Mouse (Mus musculus): ENCODE measurements around the gene Tnip2.

The Tnip2 gene

DNA sequence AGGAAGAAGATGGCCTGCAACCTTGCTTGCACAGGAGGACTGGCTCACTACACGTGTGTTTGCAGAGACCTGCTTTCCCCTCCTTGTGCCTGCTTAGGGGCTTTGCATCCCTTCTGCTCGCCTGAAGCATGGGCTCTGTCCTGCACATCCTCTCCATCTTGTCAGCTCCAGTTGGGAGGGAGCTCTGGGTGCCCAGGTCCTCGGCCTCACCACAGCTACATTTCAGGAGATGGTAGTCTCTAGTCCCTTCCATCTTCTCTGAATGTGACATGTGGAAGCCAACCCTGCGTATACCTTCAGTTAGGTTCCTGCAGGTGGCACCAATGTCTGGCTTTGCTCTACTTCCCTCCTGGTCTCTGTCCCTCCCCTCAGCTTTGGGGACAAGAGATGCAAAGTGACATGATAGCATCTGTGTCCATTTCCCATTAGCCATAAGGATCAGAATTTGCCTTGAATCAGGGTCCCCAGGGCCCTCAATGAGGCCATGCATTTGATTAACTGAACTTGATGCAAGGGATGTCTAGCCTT, 10.2 kb upstream of the Tnip2 start:
- DNase-seq (ENCODE audit: low spot score in 2 of 2): no peak

DNA sequence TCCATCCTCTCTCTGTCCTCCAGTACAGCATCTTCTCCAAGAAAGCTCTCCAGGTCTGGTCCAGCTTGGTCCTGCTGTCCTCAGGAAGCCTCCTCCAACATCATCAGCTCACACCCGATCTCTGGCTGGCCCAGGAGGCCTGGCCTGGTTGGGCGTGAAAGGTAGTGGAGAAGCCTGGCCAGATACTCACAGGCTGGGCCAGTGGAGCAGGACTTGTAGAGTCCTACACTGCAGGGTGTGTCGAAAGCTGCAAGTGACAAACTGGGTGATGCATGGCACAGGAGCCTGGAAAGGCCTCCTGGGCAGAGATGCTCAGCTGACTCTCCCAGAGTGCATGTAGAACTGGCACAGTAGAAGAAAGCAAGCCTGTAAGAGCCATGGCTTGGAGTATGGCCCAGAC, 7.5 kb upstream of the Tnip2 start:
- DNase-seq (ENCODE audit: low spot score in 2 of 2): no peak

DNA sequence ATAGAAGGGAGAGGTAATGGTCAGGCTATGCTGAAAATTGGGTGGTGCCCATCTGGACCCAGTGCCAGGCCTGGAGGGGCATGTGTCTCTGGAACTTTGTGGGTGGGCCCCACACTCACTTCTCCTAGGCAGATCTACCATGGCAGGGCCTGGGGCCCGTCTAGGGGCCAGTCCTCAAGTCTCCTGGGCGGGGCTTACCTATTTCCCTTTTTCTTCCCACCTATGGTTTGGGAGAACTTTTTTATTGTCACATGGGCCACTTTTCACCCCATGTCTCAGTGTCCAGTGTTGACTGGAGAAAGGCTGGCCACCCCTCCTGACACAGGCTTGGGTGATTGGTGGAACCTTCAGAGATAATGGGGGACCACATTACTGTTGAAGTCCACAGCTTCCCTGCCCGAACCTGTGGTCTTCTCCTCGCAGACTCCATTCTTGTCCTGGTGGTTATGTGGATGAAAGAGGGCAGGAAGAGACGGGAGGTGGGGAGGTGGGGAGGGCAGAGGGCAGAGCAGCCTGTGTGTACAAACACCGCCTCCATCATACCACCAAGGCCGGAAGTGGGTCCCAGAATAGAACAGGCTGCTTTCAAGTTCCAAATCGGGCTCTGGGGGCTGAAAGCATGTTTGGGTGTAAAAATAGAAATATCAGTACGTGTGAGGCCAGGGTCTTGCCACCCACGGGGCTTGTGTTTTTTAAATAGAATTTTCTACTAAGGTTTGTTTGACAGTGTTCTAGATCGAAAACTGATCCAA, 6.8 kb upstream of the Tnip2 start:
- peak; percentile 49 to 58 for DNase-seq (ENCODE audit: low spot score in 2 of 2)

DNA sequence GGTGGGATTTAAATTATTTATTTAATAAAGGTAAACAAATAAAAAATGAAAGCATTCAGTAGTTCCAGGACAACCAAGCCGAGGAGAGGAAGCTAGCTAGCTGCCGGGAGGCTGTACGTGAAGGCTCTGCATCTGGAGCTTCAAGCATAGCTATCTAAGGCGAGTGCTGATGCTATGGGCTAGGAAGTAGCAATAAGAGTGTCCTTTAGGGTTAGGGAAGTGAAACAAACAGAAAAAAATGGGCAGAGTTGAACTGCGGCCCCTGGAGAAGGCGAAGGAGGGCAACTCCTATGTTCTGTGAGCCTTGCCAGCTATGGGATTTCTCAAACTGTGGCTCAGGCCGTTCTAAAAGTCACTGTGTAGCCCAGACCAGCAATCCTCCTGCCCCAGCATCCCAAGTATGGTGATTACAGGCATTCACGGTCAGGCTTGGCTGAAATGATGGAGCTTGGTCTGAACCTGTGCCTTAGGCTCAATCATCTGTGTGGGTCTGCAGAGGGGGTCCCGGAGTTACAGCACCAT, 5.7 kb upstream of the Tnip2 start:
- no peak for DNase-seq (ENCODE audit: low spot score in 2 of 2)

DNA sequence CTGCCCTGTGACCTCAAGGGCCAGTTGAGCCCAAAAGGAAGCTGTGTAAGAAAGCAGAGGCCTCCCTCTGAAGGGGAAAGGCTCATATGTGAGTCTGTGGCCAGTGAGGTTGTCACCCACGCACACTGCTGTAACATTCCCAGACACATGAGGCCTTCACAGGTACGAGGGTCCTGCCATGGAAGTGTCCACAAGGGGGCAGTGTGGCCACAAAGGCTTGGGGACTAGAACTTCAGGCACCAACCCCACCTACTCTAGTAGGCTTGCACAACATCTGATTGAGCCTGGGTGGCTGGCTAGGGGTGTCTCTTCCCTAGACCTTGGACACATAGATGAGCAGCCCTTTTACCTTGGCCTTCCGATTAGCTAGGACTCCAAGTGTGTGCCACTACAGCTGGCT, 4.1 kb upstream of the Tnip2 start:
- peak in 1 of 2 experiments; percentile 76 for DNase-seq (ENCODE audit: low spot score in 2 of 2)

DNA sequence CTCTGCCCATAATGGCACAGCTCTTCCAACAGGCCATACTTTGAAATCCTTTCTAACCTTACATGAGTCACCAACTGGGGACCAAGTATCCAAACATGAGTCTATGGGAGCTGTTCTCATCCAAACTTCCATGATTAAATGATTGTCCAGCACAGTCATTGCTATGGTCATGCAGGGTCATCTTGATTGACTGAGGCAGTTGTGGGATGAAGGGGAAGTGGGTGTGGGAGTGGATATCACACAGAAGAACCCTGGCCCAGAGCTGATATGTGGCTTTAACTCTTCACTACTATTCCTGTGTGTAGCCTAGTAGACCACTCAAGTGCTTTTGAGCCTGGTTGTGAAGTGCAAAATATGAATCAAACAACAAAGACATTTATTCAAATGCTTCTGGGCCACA, 1.3 kb upstream of the Tnip2 start:
- no peak for DNase-seq (ENCODE audit: low spot score in 2 of 2)

DNA sequence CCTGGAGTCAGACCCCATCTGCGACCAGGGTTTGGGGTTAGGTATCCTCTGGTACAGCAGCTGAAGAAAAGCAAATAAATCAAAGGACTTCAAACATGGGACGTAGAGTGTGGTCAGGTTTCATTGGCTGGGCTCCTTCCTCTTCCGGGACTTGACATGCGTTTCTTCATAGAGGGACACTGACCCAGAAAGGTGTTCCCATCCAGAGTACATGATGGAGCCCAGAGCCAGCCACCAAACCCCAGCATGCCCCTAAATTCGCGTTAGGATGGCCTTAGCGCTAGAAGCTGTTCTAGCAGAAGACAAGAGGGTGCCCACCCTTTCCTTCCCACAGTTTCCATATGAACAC, 401 bp upstream of the Tnip2 start:
- DNase-seq (ENCODE audit: low spot score in 2 of 2): no peak

DNA sequence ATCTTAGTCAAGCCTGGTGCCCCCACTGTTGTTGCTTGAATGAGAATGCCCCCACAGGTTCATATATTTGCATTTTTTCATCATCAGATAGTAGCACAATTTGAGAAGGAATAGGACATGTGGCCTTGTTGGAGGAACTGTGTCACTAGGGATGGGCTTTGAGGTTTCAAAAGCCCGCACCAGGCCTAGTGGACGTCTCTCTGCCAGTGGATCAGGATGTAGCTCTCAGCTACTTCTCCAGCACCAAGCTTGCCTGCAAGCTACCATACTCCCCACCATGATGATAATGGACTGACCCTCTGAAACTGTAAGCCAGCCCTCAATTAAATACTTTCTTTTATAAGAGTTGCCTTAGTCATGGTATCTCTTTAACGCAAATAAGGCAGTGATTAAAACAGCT, 1.3 kb downstream of the Tnip2 start:
- DNase-seq (ENCODE audit: low spot score in 2 of 2): no peak

DNA sequence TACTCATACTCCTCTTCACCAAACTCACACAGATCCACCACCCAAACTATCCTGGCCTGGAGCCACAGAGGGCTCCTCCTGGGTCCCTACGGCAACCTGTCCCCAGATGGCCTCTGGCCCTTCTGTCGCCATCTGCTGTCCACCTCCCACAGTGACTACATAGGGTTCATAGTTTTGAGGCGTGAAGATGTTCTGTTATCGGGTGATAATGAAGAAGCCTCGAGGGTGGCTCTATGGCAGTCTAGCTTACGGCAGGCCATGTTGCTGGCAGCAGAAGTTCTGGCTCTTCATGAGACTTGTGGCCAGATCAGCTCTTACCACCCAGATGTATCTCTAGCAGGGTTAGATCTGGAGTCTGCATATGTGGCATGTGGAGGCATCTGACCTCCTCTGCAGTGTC, 11.0 kb downstream of the Tnip2 start:
- no peak for DNase-seq (ENCODE audit: low spot score in 2 of 2)

DNA sequence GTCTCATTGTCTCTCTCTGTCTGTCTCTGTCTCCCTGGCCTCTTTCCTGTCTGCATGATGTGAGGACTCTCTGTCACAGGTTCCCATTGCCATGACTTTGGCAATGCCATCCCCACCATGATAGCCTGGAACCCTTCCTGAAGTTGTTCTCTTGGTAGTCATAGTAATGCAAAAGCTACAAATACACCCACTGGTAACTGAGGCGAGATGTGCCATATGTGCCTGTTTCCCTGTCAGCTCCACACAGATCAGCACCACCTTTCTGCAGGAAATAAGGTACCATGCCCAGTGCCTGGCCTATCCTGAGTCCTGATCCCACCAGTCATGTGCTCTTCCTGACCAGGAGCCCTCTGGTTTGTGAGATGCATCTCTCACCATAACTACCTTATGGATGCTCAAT, 11.4 kb downstream of the Tnip2 start:
- DNase-seq (ENCODE audit: low spot score in 2 of 2): no peak

DNA sequence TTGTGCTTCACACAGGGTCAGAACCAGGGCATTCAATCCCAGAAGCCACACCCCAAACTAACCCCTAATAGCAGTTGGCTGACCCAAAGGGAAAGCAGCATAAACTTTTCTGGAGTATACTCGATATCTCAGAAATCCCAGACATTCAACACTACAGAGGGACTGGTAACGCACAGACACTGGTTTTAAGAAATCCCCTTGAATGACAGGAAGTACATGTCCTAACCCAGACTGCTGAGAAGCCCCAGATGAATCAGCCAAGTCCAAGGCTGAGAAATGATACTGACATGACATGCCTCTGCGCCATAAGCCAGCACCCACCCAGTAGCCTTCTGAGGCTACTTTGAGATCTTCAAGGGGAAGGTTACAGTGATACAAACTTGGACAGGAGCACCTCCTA, 12.2 kb downstream of the Tnip2 start:
- no peak for DNase-seq (ENCODE audit: low spot score in 2 of 2)

DNA sequence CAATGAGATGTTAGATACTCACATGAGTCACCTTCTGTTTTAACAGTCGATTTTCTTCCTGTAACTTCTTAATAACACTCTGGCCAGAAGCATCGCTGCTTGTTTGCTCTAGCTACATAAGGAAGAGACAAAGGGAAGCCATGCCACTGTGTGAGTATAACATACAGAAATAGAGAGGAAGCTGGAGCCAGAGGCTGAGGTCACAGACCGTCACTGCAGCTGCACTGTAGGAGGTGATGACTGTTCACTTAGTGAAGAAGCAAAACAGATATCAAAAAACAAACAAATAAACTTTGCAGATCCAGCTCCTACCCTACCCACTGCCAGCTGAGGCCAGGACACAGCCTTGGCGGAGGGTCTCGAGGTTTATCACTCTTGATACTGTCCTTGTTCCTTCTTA, 12.9 kb downstream of the Tnip2 start:
- DNase-seq (ENCODE audit: low spot score in 2 of 2): no peak

DNA sequence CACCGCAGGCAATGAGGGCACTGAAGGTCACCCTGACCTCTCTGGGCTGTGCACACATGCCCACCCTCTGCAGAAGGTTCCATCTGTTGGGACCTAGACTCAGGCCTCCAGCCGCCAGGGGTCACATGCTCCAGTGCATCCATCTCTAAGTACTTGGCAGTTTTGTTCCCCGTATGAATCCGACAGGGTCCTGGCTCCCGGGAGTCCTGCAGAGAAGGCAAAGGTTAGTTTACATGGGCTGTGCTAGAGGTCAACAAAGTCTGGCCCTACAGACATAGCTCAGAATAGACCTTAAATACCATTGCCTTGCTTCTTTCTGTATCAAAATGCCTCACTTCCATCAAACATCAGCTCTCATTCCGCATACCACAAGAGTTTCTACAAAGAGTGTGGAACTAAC, 17.0 kb downstream of the Tnip2 start:
- DNase-seq (ENCODE audit: low spot score in 2 of 2): no peak

DNA sequence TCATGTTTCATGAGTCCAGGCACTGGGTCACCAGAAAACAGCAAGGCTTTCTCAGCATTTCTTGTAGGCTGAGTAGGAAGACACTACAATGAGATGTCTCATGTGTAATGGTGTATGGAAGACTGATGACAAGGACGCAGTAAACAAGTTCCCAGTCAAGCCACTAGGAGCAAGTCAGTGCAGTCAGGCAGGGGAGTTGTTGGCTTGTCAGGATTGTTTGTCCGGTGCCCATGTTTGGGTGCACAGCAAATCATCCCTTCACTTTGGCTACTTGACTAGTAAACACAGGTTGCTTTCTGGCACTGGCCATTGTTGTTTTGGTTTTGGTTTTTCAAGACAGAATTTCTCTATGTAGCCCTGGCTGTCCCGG, 24.4 kb downstream of the Tnip2 start:
- no peak for DNase-seq (ENCODE audit: low spot score in 2 of 2)

DNA sequence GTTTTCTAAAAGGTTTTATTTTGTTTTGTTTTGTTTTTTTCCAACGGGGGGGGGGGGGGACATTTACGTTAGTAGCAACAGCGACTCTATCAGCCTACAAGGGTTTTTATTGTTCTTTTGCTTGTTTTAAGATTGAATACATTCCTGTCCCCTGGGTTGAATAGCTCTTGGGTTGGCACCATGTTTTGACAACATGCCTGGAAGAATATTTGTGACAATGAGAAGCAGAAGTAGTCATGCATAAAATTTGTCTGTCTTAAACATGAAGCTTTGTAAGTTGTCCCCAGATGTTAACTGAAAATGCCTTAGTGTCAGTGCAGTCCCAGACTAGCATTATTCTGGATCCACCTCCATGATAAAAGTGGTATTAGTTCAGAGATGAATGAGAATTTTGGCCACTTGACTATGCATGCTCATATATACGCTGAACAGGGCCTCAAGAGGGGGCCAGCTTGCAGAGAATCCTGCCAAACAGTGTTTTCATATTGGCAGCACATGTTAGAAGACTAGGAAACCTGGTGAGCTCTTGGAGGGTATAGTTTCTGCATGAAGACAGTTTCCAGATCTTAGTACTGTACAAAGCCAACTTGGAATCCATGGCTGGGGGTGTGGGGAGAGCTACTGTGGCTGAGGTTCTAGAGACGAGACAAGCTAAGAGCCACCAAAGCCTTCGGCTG, 24.9 kb downstream of the Tnip2 start:
- DNase-seq (ENCODE audit: low spot score in 2 of 2): peak; percentile 40 to 51

DNA sequence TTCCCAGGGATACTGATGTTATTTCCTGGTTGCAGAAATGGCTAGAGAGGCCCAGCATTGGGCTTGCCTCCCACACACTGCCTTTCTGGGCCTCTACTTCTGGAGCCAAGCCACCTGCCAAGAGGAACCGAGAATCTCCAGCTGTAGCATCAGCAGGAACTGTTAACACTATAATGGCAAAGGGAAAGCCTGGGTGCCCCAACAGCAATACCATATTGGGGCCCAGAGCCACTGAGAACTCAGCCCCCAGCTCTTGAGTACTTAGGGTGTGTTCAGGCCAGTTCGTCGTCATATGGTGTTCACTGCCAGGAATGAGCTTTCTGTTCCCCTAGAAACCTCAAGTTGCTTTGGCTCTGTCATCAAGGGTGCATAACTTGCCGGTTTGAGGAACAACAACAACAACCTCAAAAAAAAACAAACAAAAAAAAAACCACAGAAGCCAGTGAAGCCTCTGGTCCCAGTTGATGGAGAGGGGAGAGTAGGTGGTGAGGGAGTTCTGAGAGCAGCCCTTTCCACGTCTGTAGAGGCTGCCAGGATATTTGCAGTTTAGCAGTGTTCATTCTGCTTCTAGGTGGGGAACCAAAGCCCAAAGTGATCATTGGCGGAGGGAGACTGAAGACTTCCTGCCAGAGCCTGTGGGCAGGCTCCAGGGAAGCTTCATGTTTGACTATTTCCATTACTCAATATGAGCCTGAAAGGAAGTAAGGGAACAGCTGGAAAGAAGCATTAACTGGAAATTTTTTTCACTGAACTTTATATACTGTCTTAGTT, 26.3 kb downstream of the Tnip2 start:
- peak in 1 of 2 experiments; percentile 60 for DNase-seq (ENCODE audit: low spot score in 2 of 2)

DNA sequence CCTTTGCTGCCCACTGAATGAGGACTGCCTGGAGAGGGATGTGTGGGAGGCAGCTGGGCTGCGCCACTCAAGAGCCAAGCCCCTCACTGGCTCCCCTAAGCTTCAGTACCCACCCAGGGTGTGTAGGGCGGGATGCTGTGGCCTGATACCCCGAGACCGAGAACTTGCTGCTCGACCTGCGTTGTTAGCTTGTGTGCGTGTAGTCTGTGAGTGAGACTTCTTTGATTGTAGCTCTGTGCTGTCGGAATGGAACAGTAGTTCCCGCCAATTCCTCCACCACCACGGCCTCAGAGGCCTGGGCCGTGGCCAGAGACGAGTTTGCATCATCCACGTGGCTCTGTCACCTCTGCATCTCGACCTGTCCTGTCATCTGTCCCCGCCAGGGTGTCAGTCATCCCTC, 28.1 kb downstream of the Tnip2 start:
- no peak for DNase-seq (ENCODE audit: low spot score in 2 of 2)

DNA sequence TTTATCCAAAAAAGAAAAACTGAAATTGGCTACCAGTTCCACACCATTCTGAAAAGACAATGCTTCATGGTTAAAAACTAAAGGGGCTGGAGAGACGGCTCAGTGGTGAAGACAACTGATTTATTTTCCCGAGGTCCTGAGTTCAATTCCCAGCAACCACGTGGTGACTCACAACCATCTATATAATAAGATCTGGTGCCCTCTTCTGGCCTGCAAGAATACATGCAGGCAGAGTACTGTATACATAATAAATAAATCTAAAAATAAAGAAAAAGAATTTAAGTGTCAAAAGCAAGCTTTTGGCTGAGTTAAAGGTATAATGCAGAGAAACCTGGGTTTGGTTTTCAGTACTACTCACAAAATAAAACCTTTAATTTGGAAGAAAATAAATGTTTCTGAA, 32.9 kb downstream of the Tnip2 start:
- no peak for DNase-seq (ENCODE audit: low spot score in 2 of 2)

DNA sequence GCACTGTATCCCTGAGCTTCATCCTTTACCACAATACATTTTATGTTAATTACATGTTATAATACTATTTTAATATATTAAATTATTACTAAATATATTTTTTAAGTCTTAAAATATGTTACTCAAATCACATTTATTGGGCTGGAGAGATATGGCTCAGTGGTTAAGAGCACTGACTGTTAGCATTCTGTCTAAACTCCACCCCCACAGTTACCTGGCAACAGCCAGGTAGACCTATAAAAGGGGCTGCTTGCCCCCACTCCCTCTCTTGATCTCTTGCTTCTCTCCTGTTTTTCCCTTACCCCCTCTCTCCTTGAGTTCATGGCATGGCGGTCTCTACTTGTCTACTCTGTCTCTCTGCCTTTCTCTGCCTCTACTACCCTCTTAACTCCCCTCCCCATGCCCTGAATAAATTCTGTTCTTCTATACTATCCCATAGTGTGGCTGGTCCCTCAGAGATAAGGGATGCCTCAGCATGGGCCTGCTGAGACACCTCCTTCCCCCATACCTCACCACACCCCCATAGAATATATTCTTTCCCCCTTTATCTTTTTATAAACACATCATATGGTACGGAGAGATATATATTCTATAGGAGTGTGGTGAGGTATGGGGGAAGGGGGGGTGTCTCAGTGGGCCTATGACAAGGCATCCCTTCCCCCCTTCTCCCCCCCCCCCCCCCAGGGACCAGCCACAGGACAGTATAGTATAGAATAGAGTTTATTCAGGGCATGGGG, 45.6 kb downstream of the Tnip2 start:
- no peak for DNase-seq (ENCODE audit: low spot score in 2 of 2)

DNA sequence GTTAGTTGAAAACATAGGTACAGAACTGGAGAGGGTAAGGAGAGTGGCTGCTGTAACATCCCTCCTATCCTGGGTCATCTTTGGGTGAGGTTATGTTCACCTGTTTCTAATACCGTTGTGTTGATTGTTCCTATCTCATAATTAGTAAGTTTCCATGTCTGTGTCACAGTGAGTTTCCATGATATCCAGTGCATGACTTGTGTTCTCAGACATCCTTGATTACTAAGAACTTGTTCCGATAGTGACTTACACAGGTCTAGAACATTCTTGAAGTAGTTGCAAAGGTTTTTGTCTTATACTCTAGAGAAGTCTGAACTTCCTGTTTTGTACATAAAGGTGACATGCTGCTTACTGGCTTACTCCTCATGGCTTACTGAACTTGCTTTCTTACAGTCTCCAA, 47.1 kb downstream of the Tnip2 start:
- DNase-seq (ENCODE audit: low spot score in 2 of 2): no peak

DNA sequence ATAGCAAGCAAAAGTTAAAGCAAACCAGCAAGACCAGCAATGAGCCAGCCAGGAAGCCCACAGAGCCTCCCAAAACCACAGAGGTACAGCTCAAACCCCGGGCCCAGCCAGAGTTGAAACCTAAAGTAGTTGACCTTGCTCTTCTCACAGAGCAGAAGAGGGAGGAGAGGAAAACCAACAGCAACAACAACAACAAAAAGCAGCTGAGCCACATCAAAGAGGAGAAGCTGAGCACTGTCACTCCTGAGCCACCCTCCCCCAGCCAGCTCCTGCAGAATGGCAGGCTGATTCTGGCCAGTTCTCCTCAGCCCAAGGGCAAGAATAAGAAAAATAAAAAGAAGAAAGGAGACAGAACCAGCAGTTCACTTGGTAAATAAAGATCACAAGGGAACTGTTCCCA, 47.7 kb downstream of the Tnip2 start:
- no peak for DNase-seq (ENCODE audit: low spot score in 2 of 2)

DNA sequence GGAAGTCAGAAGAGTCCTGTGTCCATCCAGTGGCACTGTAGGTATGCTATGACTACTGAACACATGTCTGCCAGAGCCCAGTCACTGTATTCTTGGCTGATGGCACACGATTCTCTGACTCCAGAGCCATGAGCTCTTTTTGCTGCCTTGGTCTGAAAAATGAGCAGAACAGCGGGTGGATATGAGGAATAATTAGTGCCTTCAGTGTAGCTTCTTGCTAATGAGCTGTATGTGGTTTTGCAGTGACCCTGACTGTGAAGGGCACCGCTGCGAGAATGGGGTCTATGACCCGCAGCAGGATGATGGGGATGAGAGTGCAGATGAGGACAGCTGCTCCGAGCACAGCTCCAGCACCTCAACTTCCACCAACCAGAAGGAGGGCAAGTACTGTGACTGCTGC, 52.0 kb downstream of the Tnip2 start:
- DNase-seq (ENCODE audit: low spot score in 2 of 2): no peak
